Mouse (Mus musculus): Measurements from ENCODE around the gene Gm47985.
"Not testable (repeated sequence)": the region's sequence is repeated elsewhere in the genome, so short reads cannot be mapped to it uniquely, and the experiment has no call there.

Gene Gm47985

GRCm38 (mm10) chr1:151182266-151182665 is at the start of gene Gm47985:
Gene Gm47985, plus strand, starts transcription at chr1:151182537.
- DNase-seq (ENCODE audit: low spot score), result not testable (repeated sequence)

- DNase-seq (ENCODE audit: low spot score), result no peak
Observed at GRCm38 (mm10) chr1:151132686-151133085, 49.7 kb upstream of the Gm47985 start.

GRCm38 (mm10) chr1:151138388-151138787 is 43.9 kb upstream of the Gm47985 start:
- no peak for DNase-seq (ENCODE audit: low spot score)

- DNase-seq (ENCODE audit: low spot score), result no peak
Observed at GRCm38 (mm10) chr1:151140956-151141355, 41.4 kb upstream of the Gm47985 start.

GRCm38 (mm10) chr1:151144471-151145146 is 37.7 kb upstream of the Gm47985 start:
- no peak for DNase-seq (ENCODE audit: low spot score)

GRCm38 (mm10) chr1:151147801-151148200 is 34.5 kb upstream of the Gm47985 start:
- DNase-seq (ENCODE audit: low spot score), result no peak

GRCm38 (mm10) chr1:151150211-151150610 is 32.1 kb upstream of the Gm47985 start:
- DNase-seq (ENCODE audit: low spot score), result no peak

- no peak for DNase-seq (ENCODE audit: low spot score)
Observed at GRCm38 (mm10) chr1:151151089-151151488, 31.2 kb upstream of the Gm47985 start.

- no peak for DNase-seq (ENCODE audit: low spot score)
Observed at GRCm38 (mm10) chr1:151153056-151153652, 29.2 kb upstream of the Gm47985 start.

GRCm38 (mm10) chr1:151154131-151154530 is 28.2 kb upstream of the Gm47985 start:
- DNase-seq (ENCODE audit: low spot score), result not testable (repeated sequence)

GRCm38 (mm10) chr1:151156129-151156528 is 26.2 kb upstream of the Gm47985 start:
- DNase-seq (ENCODE audit: low spot score), result no peak

- no peak for DNase-seq (ENCODE audit: low spot score)
Observed at GRCm38 (mm10) chr1:151156777-151157632, 25.3 kb upstream of the Gm47985 start.

GRCm38 (mm10) chr1:151157963-151158856 is 24.1 kb upstream of the Gm47985 start:
- peak; percentile 81 for DNase-seq (ENCODE audit: low spot score)

GRCm38 (mm10) chr1:151158857-151159510 is 23.4 kb upstream of the Gm47985 start:
- DNase-seq (ENCODE audit: low spot score), result no peak

- no peak for DNase-seq (ENCODE audit: low spot score)
Observed at GRCm38 (mm10) chr1:151166031-151166430, 16.3 kb upstream of the Gm47985 start.

GRCm38 (mm10) chr1:151167297-151168047 is 14.9 kb upstream of the Gm47985 start:
- DNase-seq (ENCODE audit: low spot score), result peak; percentile 3

- peak; percentile 1 for DNase-seq (ENCODE audit: low spot score)
Observed at GRCm38 (mm10) chr1:151168637-151169036, 13.7 kb upstream of the Gm47985 start.

GRCm38 (mm10) chr1:151171572-151172461 is 10.5 kb upstream of the Gm47985 start:
- DNase-seq (ENCODE audit: low spot score), result peak; percentile 1
